Mouse (Mus musculus): Measurements from ENCODE around the gene Ss18l1. TPM values are rescaled to one million over a fixed set of nuclear protein-coding genes. Genes with fewer than 3 reads are reported as not detected.

The Ss18l1 gene
- polyA plus RNA-seq, 1 experiment from 2014 or later, result 54.2 TPM

GRCm38 (mm10) chr2:180107081-180107480, 64.8 kb downstream of the Ss18l1 start:
- Histone ChIP-seq H3K9me3 (ENCODE audit: control insufficient read depth, low read length) (no peaks in the 10 kb centered on the region), H3K27ac (no peak overlapping the region), H3K36me3 (replicated peaks; ENCODE audit: control insufficient read depth, insufficient read depth) (no peaks in the 10 kb centered on the region), H3K9ac (no peak overlapping the region), H3K27me3 (ENCODE audit: control insufficient read depth, insufficient read depth, low read length) (peaks cover 27% of the 10 kb centered on the region), H3K4me3 (replicated peaks; ENCODE audit: low read length) (no peak overlapping the region), H3K4me2 (replicated peaks) (no peak overlapping the region), H3K4me1 (replicated peaks; ENCODE audit: control insufficient read depth, insufficient read depth, low read length) (peaks cover 6% of the 10 kb centered on the region)
- no peak for DNase-seq (ENCODE audit: low spot score)
- 65% methylated on average over 4 of the region's 4 CpGs for WGBS
- no peak for ATAC-seq (ENCODE audit: low FRiP score)

GRCm38 (mm10) chr2:180108285-180108684, 66.0 kb downstream of the Ss18l1 start:
- DNase-seq (ENCODE audit: low spot score) (no peak), ATAC-seq (ENCODE audit: low FRiP score) (no peak)
- no peaks in the 10 kb centered on the region for H3K9me3 ChIP-seq (ENCODE audit: control insufficient read depth, low read length)
- no peak overlapping the region for H3K9ac ChIP-seq
- H3K27ac ChIP-seq, result no peak overlapping the region
- no peaks in the 10 kb centered on the region; the same call in 1 of the 2 replicates for H3K4me1 ChIP-seq (replicated peaks; ENCODE audit: control insufficient read depth, insufficient read depth, low read length)
- no peak overlapping the region for H3K4me3 ChIP-seq (replicated peaks; ENCODE audit: low read length)
- no peak overlapping the region for H3K4me2 ChIP-seq (replicated peaks)
- no peaks in the 10 kb centered on the region for H3K36me3 ChIP-seq (replicated peaks; ENCODE audit: control insufficient read depth, insufficient read depth)
- WGBS, result 68% methylated on average over 6 of the region's 6 CpGs
- H3K27me3 ChIP-seq (ENCODE audit: control insufficient read depth, insufficient read depth, low read length), result peaks cover 18% of the 10 kb centered on the region

GRCm38 (mm10) chr2:180113909-180114890, 71.9 kb downstream of the Ss18l1 start:
- 51% methylated on average over 17 of the region's 17 CpGs for WGBS
- Histone ChIP-seq H3K4me3 (replicated peaks; ENCODE audit: low read length) (no peak overlapping the region), H3K9ac (0 out of 2 replicates have a peak overlapping the region, but pooled peaks have one; percentile 20), H3K27ac (peak overlapping the region; percentile 49; the same call in 1 of the 2 replicates), H3K4me2 (replicated peaks) (no peak overlapping the region), H3K4me1 (replicated peaks; ENCODE audit: control insufficient read depth, insufficient read depth, low read length) (peaks cover 35% of the 10 kb centered on the region), H3K27me3 (ENCODE audit: control insufficient read depth, insufficient read depth, low read length) (no peaks in the 10 kb centered on the region), H3K9me3 (ENCODE audit: control insufficient read depth, low read length) (no peaks in the 10 kb centered on the region), H3K36me3 (replicated peaks; ENCODE audit: control insufficient read depth, insufficient read depth) (no peaks in the 10 kb centered on the region)
- ATAC-seq (ENCODE audit: low FRiP score), result no peak
- no peak for DNase-seq (ENCODE audit: low spot score)

GRCm38 (mm10) chr2:180115279-180115678, 73.0 kb downstream of the Ss18l1 start:
- DNase-seq (ENCODE audit: low spot score), result no peak
- Histone ChIP-seq H3K4me2 (replicated peaks) (no peak overlapping the region), H3K4me1 (replicated peaks; ENCODE audit: control insufficient read depth, insufficient read depth, low read length) (peaks cover 41% of the 10 kb centered on the region), H3K27me3 (ENCODE audit: control insufficient read depth, insufficient read depth, low read length) (no peaks in the 10 kb centered on the region), H3K36me3 (replicated peaks; ENCODE audit: control insufficient read depth, insufficient read depth) (no peaks in the 10 kb centered on the region), H3K4me3 (replicated peaks; ENCODE audit: low read length) (no peak overlapping the region), H3K9ac (no peak overlapping the region), H3K27ac (no peak overlapping the region; the same call in 1 of the 2 replicates), H3K9me3 (ENCODE audit: control insufficient read depth, low read length) (no peaks in the 10 kb centered on the region)
- WGBS, result 34% methylated on average over 6 of the region's 6 CpGs
- ATAC-seq (ENCODE audit: low FRiP score), result no peak

- Histone ChIP-seq H3K4me3 (replicated peaks; ENCODE audit: low read length) (no peak overlapping the region), H3K9ac (no peak overlapping the region), H3K27me3 (ENCODE audit: control insufficient read depth, insufficient read depth, low read length) (no peaks in the 10 kb centered on the region), H3K36me3 (replicated peaks; ENCODE audit: control insufficient read depth, insufficient read depth) (no peaks in the 10 kb centered on the region), H3K9me3 (ENCODE audit: control insufficient read depth, low read length) (no peaks in the 10 kb centered on the region), H3K27ac (no peak overlapping the region), H3K4me2 (replicated peaks) (no peak overlapping the region), H3K4me1 (replicated peaks; ENCODE audit: control insufficient read depth, insufficient read depth, low read length) (peaks cover 42% of the 10 kb centered on the region)
- no peak for ATAC-seq (ENCODE audit: low FRiP score)
- no peak for DNase-seq (ENCODE audit: low spot score)
- 69% methylated on average over 10 of the region's 10 CpGs for WGBS
Measured at GRCm38 (mm10) chr2:180116081-180116493, 73.8 kb downstream of the Ss18l1 start.

- DNase-seq (ENCODE audit: low spot score) (no peak), ATAC-seq (ENCODE audit: low FRiP score) (no peak)
- Histone ChIP-seq H3K9me3 (ENCODE audit: control insufficient read depth, low read length) (no peaks in the 10 kb centered on the region), H3K4me1 (replicated peaks; ENCODE audit: control insufficient read depth, insufficient read depth, low read length) (peaks cover 42% of the 10 kb centered on the region), H3K9ac (no peak overlapping the region), H3K36me3 (replicated peaks; ENCODE audit: control insufficient read depth, insufficient read depth) (no peaks in the 10 kb centered on the region), H3K4me2 (replicated peaks) (no peak overlapping the region), H3K27me3 (ENCODE audit: control insufficient read depth, insufficient read depth, low read length) (no peaks in the 10 kb centered on the region), H3K27ac (no peak overlapping the region), H3K4me3 (replicated peaks; ENCODE audit: low read length) (no peak overlapping the region)
- WGBS, result 57% methylated on average over 8 of the region's 8 CpGs
Measured at GRCm38 (mm10) chr2:180116741-180117484, 74.6 kb downstream of the Ss18l1 start.

- H3K27ac ChIP-seq, result peak overlapping the region; percentile 87
- H3K36me3 ChIP-seq (replicated peaks; ENCODE audit: control insufficient read depth, insufficient read depth), result no peaks in the 10 kb centered on the region; the same call in 1 of the 2 replicates
- peak overlapping the region; percentile 84 for H3K4me2 ChIP-seq (replicated peaks)
- 8% methylated on average over 13 of the region's 13 CpGs for WGBS
- H3K9me3 ChIP-seq (ENCODE audit: control insufficient read depth, low read length), result no peaks in the 10 kb centered on the region
- no peak overlapping the region for H3K4me3 ChIP-seq (replicated peaks; ENCODE audit: low read length)
- H3K4me1 ChIP-seq (replicated peaks; ENCODE audit: control insufficient read depth, insufficient read depth, low read length), result peaks cover 42% of the 10 kb centered on the region
- H3K9ac ChIP-seq, result peak overlapping the region; percentile 46; the same call in 1 of the 2 replicates
- no peaks in the 10 kb centered on the region for H3K27me3 ChIP-seq (ENCODE audit: control insufficient read depth, insufficient read depth, low read length)
- DNase-seq (ENCODE audit: low spot score), result peak; percentile 73
- ATAC-seq (ENCODE audit: low FRiP score), result peak; percentile 42
Measured at GRCm38 (mm10) chr2:180117485-180118194, 75.3 kb downstream of the Ss18l1 start.

GRCm38 (mm10) chr2:180118661-180119438, 76.5 kb downstream of the Ss18l1 start, which contains the start of gene Osbpl2:
Osbpl2 (plus strand) TSS chr2:180119306.
- WGBS, result under 1% methylated on average over 55 of the region's 55 CpGs
- H3K27ac ChIP-seq, result peak within 1 kb of the TSS; percentile 87
- ATAC-seq (ENCODE audit: low FRiP score) (peak; percentile 97), DNase-seq (ENCODE audit: low spot score) (peak; percentile 98)
- no peaks in the 10 kb centered on the region for H3K9me3 ChIP-seq (ENCODE audit: control insufficient read depth, low read length)
- peak within 1 kb of the TSS; percentile 73 for H3K4me3 ChIP-seq (replicated peaks; ENCODE audit: low read length)
- peak within 1 kb of the TSS; percentile 68 for H3K9ac ChIP-seq
- peaks cover 3% of the 10 kb centered on the region; the same call in 1 of the 2 replicates for H3K36me3 ChIP-seq (replicated peaks; ENCODE audit: control insufficient read depth, insufficient read depth)
- H3K27me3 ChIP-seq (ENCODE audit: control insufficient read depth, insufficient read depth, low read length), result no peaks in the 10 kb centered on the region
- peak within 1 kb of the TSS; percentile 84 for H3K4me2 ChIP-seq (replicated peaks)
- H3K4me1 ChIP-seq (replicated peaks; ENCODE audit: control insufficient read depth, insufficient read depth, low read length), result peaks cover 42% of the 10 kb centered on the region

Measured in hindbrain, embryonic 14.5 days (tissue).